Mouse (Mus musculus) erythroid progenitor cell, adult 5-6 weeks (primary cell): ENCODE measurements around the gene Klrb1b. TPM values are rescaled to one million over a fixed set of nuclear protein-coding genes. Genes with fewer than 3 reads are reported as not detected.

Experiments
- ATAC-seq: replicated peaks from 2 replicates; pipeline ENCODE4 v1.8.0; 2016; ENCODE audit warnings: moderate number of reproducible peaks, mild to moderate bottlenecking, moderate TSS enrichment, inconsistent platforms; ENCODE audit not compliant: poor library complexity, low FRiP score, severe bottlenecking
- total RNA-seq, 2 experiments: library from RNA; stranded (forward) in 1 of 2; stranded (reverse) in 1 of 2; fragments of 150-400 nt in 1 of 2; fragments of 186-747, 209-891 nt in 1 of 2; gene quantifications; 2 replicates each; pipeline versions ENCODE4 v1.2.3 to v1.2.4; 2015 to 2017; ENCODE audit warnings: low replicate concordance in 2 of 2

Klrb1b gene
- total RNA-seq (2015; ENCODE audit: low replicate concordance) (2.9 TPM in 1 of 2 replicates, not detected in the other), total RNA-seq (2017; ENCODE audit: low replicate concordance) (not detected in 2 replicates)

GRCm38 (mm10) chr6:128826132-128826531, at the start of gene Klrb1b, which contains the start of gene Gm44511:
TSS of gene Klrb1b (minus strand) at chr6:128826331.
TSS of gene Gm44511 (minus strand) at chr6:128826315.
- no peak for ATAC-seq

- no peak for ATAC-seq
These were observed 45.9 kb upstream of the Klrb1b start for GRCm38 (mm10) chr6:128871910-128872610.

- no peak for ATAC-seq
These were observed 42.7 kb upstream of the Klrb1b start for GRCm38 (mm10) chr6:128868861-128869260.

GRCm38 (mm10) chr6:128857976-128858375, 31.8 kb upstream of the Klrb1b start:
- ATAC-seq, result no peak

- ATAC-seq, result no peak
These were observed 30.1 kb upstream of the Klrb1b start for GRCm38 (mm10) chr6:128856250-128856649.

GRCm38 (mm10) chr6:128855477-128855876, 29.3 kb upstream of the Klrb1b start:
- no peak for ATAC-seq

- no peak for ATAC-seq
These were observed 28.8 kb upstream of the Klrb1b start for GRCm38 (mm10) chr6:128854895-128855294.

- peak; percentile 66; the same call in 1 of the 2 replicates for ATAC-seq
These were observed 28.1 kb upstream of the Klrb1b start for GRCm38 (mm10) chr6:128854024-128854820.

GRCm38 (mm10) chr6:128852766-128853165, 26.6 kb upstream of the Klrb1b start:
- ATAC-seq, result no peak

- ATAC-seq, result no peak
These were observed 25.0 kb upstream of the Klrb1b start for GRCm38 (mm10) chr6:128851151-128851550.

GRCm38 (mm10) chr6:128850671-128851070, 24.5 kb upstream of the Klrb1b start:
- no peak for ATAC-seq

- no peak for ATAC-seq
These were observed 23.8 kb upstream of the Klrb1b start for GRCm38 (mm10) chr6:128849902-128850301.

GRCm38 (mm10) chr6:128847401-128847800, 21.3 kb upstream of the Klrb1b start:
- ATAC-seq, result no peak

- no peak for ATAC-seq
These were observed 19.9 kb upstream of the Klrb1b start for GRCm38 (mm10) chr6:128845998-128846542.

- ATAC-seq, result peak; percentile 53
These were observed 19.3 kb upstream of the Klrb1b start for GRCm38 (mm10) chr6:128845319-128845979.

GRCm38 (mm10) chr6:128844586-128845080, 18.5 kb upstream of the Klrb1b start:
- no peak for ATAC-seq

GRCm38 (mm10) chr6:128844131-128844530, 18.0 kb upstream of the Klrb1b start:
- ATAC-seq, result no peak

- ATAC-seq, result no peak
These were observed 17.4 kb upstream of the Klrb1b start for GRCm38 (mm10) chr6:128843479-128843992.

- ATAC-seq, result peak; percentile 57
These were observed 16.9 kb upstream of the Klrb1b start for GRCm38 (mm10) chr6:128842945-128843478.
